Mouse (Mus musculus) B cell, adult 62 days (primary cell): ENCODE results near the gene Vash2. TPM values are rescaled to one million over a fixed set of nuclear protein-coding genes. Genes with fewer than 3 reads are reported as not detected.

ENCODE experiments used
- total RNA-seq: library from RNA; stranded (reverse); gene quantifications from 4 replicates; pipeline ENCODE4 v1.2.4, GENCODE M21; 2023

Gene Vash2
- total RNA-seq: 0.39 to 1.1 TPM (median 0.61 TPM) in 4 replicates

GRCm38 (mm10) chr1:190979100-190979563 is at the start of gene Vash2:
Gene Vash2, minus strand, starts transcription at chr1:190979296.

GRCm38 (mm10) chr1:191026021-191026713 is 47.1 kb upstream of the Vash2 start, which contains the start of gene Flvcr1:
Gene Flvcr1, minus strand, starts transcription at chr1:191026158.

GRCm38 (mm10) chr1:190924812-190925211 is 54.3 kb downstream of the Vash2 start, which contains the start of gene Angel2:
Gene Angel2, plus strand, starts transcription at chr1:190925112.

GRCm38 (mm10) chr1:190911415-190912123 is 67.5 kb downstream of the Vash2 start, which contains the start of gene Rps6kc1:
Gene Rps6kc1, minus strand, starts transcription at chr1:190911770.

Other genes with a start within 250 kb of the Vash2 start
- 8.3 to 14.2 TPM (median 12.3 TPM) in 4 replicates for gene Rps6kc1, start 67.5 kb downstream of the Vash2 start, total RNA-seq
- 71.9 to 87.4 TPM (median 81.2 TPM) in 4 replicates for gene Angel2, start 54.2 kb downstream of the Vash2 start, total RNA-seq
- gene Flvcr1, start 46.9 kb upstream of the Vash2 start, total RNA-seq: 15.9 to 23.1 TPM (median 21.0 TPM) in 4 replicates
- gene Spata45, start 57.3 kb upstream of the Vash2 start, total RNA-seq: not detected in 4 replicates
- gene Tatdn3, start 83.6 kb upstream of the Vash2 start, total RNA-seq: 12.3 to 14.8 TPM (median 13.4 TPM) in 4 replicates
- 0.56 to 2.7 TPM (median 2.1 TPM) in 4 replicates for gene Nsl1, start 83.7 kb upstream of the Vash2 start, total RNA-seq
- gene Batf3, start 118.6 kb upstream of the Vash2 start, total RNA-seq: 1.2 to 1.6 TPM in 2 of 4 replicates, not detected in the others
- gene Fam71a, start 185.5 kb upstream of the Vash2 start, total RNA-seq: 0.51 to 0.95 TPM (median 0.66 TPM) in 3 of 4 replicates, not detected in the other
- gene Atf3, start 238.7 kb upstream of the Vash2 start, total RNA-seq: 118 to 134 TPM (median 129 TPM) in 4 replicates